Mouse (Mus musculus) thymus, adult 2 months (tissue): Measurements from ENCODE around the gene St7l.

ENCODE experiments used
- CTCF ChIP-seq: fragments of 200-500 bp; IDR thresholded peaks from 2 replicates; pipeline ENCODE4 v1.5.1; 2012; ENCODE audit warnings: mild to moderate bottlenecking, control low read depth, low read length, moderate library complexity, borderline replicate concordance; ENCODE audit not compliant: control insufficient read depth, poor library complexity, insufficient read depth; ENCODE audit errors: extremely low read depth
- POLR2A ChIP-seq: fragments of 200-500 bp; IDR thresholded peaks from 2 replicates; pipeline ENCODE4 v1.6.1; 2012; ENCODE audit warnings: mild to moderate bottlenecking, low read length, control low read depth, moderate library complexity; ENCODE audit not compliant: control insufficient read depth, poor library complexity, insufficient read depth; ENCODE audit errors: extremely low read depth

DNA sequence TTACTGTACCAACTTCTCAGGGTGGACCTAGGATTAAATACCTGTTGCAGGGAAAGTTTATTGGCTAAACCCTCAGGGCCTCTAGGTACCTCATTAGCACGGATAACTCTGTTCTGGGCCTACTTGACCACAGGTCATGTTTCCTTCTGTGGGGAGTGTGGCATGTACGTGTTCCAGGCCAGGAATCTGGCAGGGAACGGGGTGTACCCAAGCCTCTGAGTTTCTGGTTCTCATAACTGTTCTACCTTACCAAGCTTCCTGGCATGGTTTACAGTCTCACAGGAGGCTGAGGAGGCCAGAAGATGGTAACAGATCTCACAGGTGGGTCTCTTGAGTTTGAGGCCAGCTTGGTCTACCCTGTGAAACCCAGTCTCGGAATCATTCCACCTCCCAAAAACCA is 17.2 kb upstream of the St7l start:
- TF ChIP-seq CTCF (no peak), POLR2A (no peak)
